In the genomic region with DNA sequence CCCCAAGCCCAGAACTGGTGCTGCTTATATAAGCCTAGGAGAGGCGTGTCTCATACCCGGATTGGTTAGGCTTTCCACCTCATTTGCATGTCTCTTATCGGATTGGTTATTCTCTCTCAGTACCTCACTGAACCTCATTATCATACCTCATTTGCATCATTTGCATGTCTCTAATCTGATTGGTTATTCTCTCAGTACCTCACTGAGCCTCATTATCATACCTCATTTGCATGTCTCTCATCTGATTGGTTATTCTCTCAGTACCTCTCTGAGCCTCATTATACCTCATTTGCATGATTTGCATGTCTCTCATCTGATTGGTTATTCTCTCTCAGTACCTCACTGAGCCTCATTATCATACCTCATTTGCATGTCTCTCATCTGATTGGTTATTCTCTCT, we compare ENCODE assay signal across 6 mouse cellular contexts. TPM values are rescaled to one million over a fixed set of nuclear protein-coding genes. Genes with fewer than 3 reads are reported as not detected.
DNase-seq lines count a peak whose midpoint lies in the region; ATAC-seq and TF ChIP-seq lines count a peak whose summit lies in the region.
"Not testable (repeated sequence)": the region's sequence is repeated elsewhere in the genome, so short reads cannot be mapped to it uniquely, and the experiment has no call there.

No protein-coding gene starts in this region.

- not testable (repeated sequence) for TF ChIP-seq EP300 in MEL (IDR thresholded peaks at IDR 0.05; ENCODE audit: low read depth in 1 of 2, low read length in 2 of 2)

- not testable (repeated sequence) for H3K9ac ChIP-seq in MEL (ENCODE audit: control insufficient read depth, low read depth, low read length, poor library complexity, severe bottlenecking); liver, embryonic 11.5 days (ENCODE audit: low read depth, low read length); liver, embryonic 15.5 days

- peak; percentile 71 for ATAC-seq in erythroblast, adult 5-6 weeks (replicated peaks; ENCODE audit: low FRiP score, poor library complexity, severe bottlenecking)
- peak; percentile 15; the same call in 1 of the 2 replicates for ATAC-seq in liver, embryonic 11.5 days (replicated peaks; ENCODE audit: low FRiP score)
- ATAC-seq in liver, embryonic 15.5 days (ENCODE audit: insufficient read depth), result peak; percentile 78
- ATAC-seq in megakaryocyte-erythroid progenitor cell, adult 5-6 weeks (replicated peaks; ENCODE audit: low FRiP score, low TSS enrichment, poor library complexity, severe bottlenecking), result peak; percentile 68

- peaks cover 8 to 12% of the 10 kb centered on the region in 2 experiments for H3K36me3 ChIP-seq in MEL (ENCODE audit: control insufficient read depth in 1 of 2, insufficient read depth in 2 of 2, low read length in 2 of 2)
- not testable (repeated sequence) for H3K36me3 ChIP-seq in liver, embryonic 11.5 days (ENCODE audit: control insufficient read depth, insufficient read depth, low read length); liver, embryonic 15.5 days (replicated peaks)

- H3K9me3 ChIP-seq in MEL (replicated peaks; ENCODE audit: insufficient read depth, low read length); liver, embryonic 11.5 days (ENCODE audit: control insufficient read depth, low read length); liver, embryonic 15.5 days (replicated peaks): not testable (repeated sequence)

- TF ChIP-seq POLR2A in MEL (IDR thresholded peaks at IDR 0.05; ENCODE audit: control insufficient read depth in 1 of 2, insufficient read depth in 1 of 2, low read depth in 1 of 2, low read length in 2 of 2, poor library complexity in 1 of 2), result peak in 1 of 2 experiments; percentile 40; a peak in 1 of 4 replicates
- TF ChIP-seq POLR2A in brain, embryonic 14.5 days (IDR thresholded peaks at IDR 0.05; ENCODE audit: borderline replicate concordance, extremely low read depth, insufficient read depth, insufficient read length, poor library complexity, severe bottlenecking), result not testable (repeated sequence)

- H3K27me3 ChIP-seq in MEL (ENCODE audit: control insufficient read depth in 1 of 2, insufficient read depth in 2 of 2, low read length in 2 of 2); liver, embryonic 11.5 days (replicated peaks; ENCODE audit: control insufficient read depth, insufficient read depth, low read length); liver, embryonic 15.5 days: not testable (repeated sequence)

- H3K4me1 ChIP-seq in MEL (ENCODE audit: control insufficient read depth in 1 of 2, insufficient read depth in 2 of 2, low read length in 2 of 2); liver, embryonic 11.5 days (replicated peaks; ENCODE audit: control insufficient read depth, insufficient read depth, low read length); liver, embryonic 15.5 days (replicated peaks): not testable (repeated sequence)

- H3K79me2 ChIP-seq in MEL (ENCODE audit: control insufficient read depth, insufficient read depth, low read length, poor library complexity), result peaks cover 64% of the 10 kb centered on the region

- TF ChIP-seq RAD21 in MEL (IDR thresholded peaks at IDR 0.05; ENCODE audit: low read depth, low read length), result not testable (repeated sequence)

- not testable (repeated sequence) for H3K4me2 ChIP-seq in liver, embryonic 11.5 days; liver, embryonic 15.5 days

- peak; percentile 82 for DNase-seq in MEL (ENCODE audit: low read depth, low spot score)
- DNase-seq in brain, embryonic 14.5 days (ENCODE audit: low read depth), result peak; percentile 26
- not testable (repeated sequence) for DNase-seq in liver, embryonic 11.5 days (ENCODE audit: low spot score)

- WGBS in liver, embryonic 11.5 days, result 86% methylated on average over 3 of the region's 3 CpGs
- WGBS in liver, embryonic 15.5 days (ENCODE audit: insufficient replicate concordance), result 86% methylated on average over 3 of the region's 3 CpGs

- not testable (repeated sequence) for H3K4me3 ChIP-seq in MEL (ENCODE audit: control insufficient read depth in 1 of 2, insufficient read depth in 1 of 2, low read depth in 2 of 2, low read length in 2 of 2); liver, embryonic 11.5 days (ENCODE audit: low read depth, low read length); liver, embryonic 15.5 days (replicated peaks)

- H3K27ac ChIP-seq in MEL (ENCODE audit: control insufficient read depth, low read depth, low read length); liver, embryonic 11.5 days (ENCODE audit: low read depth, low read length): not testable (repeated sequence)
- H3K27ac ChIP-seq in liver, embryonic 15.5 days (replicated peaks), result 0 out of 2 replicates have a peak overlapping the region, but pooled peaks have one; percentile 24

- TF ChIP-seq CTCF in MEL (IDR thresholded peaks at IDR 0.05 in 2 of 3, conservative IDR thresholded peaks at IDR 0.05 in 1 of 3; ENCODE audit: control insufficient read depth in 1 of 3, insufficient read depth in 1 of 3, low read depth in 2 of 3, low read length in 3 of 3, poor library complexity in 1 of 3, severe bottlenecking in 1 of 3); brain, embryonic 14.5 days (IDR thresholded peaks at IDR 0.05; ENCODE audit: borderline replicate concordance, extremely low read depth, insufficient read depth, insufficient read length): not testable (repeated sequence)

TF ChIP-seq in MEL, 35 proteins besides CTCF, POLR2A, EP300 and RAD21:
- TF ChIP-seq TBP (IDR thresholded peaks at IDR 0.05; ENCODE audit: low read depth, low read length) (peak; percentile 85), MYB (IDR thresholded peaks at IDR 0.05; ENCODE audit: low read depth, low read length) (0 out of 2 replicates have a peak, but pooled peaks have one; percentile 16), POLR2AphosphoS2 (IDR thresholded peaks at IDR 0.05; ENCODE audit: low read length) (peak; percentile 58; the same call in 1 of the 2 replicates)

RNA-seq across cellular contexts. Expression of a gene that starts 8.7 kb away (rescaled TPM):
- total RNA-seq in MEL (2012; rRNA removed), result 45.6 and 46.5 TPM in 2 replicates
- 10 to 100 TPM in 1 of 2 experiments, not detected in 1; 32.3 TPM for polyA plus RNA-seq in MEL (2012; ENCODE audit: insufficient read depth in 1 of 2, insufficient read length in 2 of 2, low read depth in 1 of 2, low replicate concordance in 2 of 2, missing spikeins in 1 of 2)
- 9.9 and 10.2 TPM in 2 replicates for polyA plus RNA-seq in brain, embryonic 14.5 days (2012; rRNA removed)
- total RNA-seq in erythroblast, adult 5-6 weeks (2015; ENCODE audit: low replicate concordance), result 13.1 and 15.7 TPM in 2 replicates
- 26.1 and 51.7 TPM in 2 replicates for total RNA-seq in erythroblast, adult 5-6 weeks (2017; ENCODE audit: low replicate concordance)
- 40.0 and 44.4 TPM in 2 replicates for polyA plus RNA-seq in liver, embryonic 11.5 days (2014; fragmentation: Nextera tagmentation; extraction: Ambion mirVana)
- 11.8 and 11.9 TPM in 2 replicates for polyA plus RNA-seq in liver, embryonic 15.5 days (2015; fragmentation: Nextera tagmentation; extraction: Ambion mirVana)
- 48.5 and 56.7 TPM in 2 replicates for total RNA-seq in megakaryocyte-erythroid progenitor cell, adult 5-6 weeks (2014; fragmentation: Nextera tagmentation)
- total RNA-seq in megakaryocyte-erythroid progenitor cell, adult 5-6 weeks (2017), result 61.1 and 69.0 TPM in 2 replicates

Comparison
In these comparisons a context has a peak if more than half of its experiments do, and no peak if none do; other contexts are left out.
1. ATAC-seq: peak in every context shown above with its lines; median percentile 78 in liver, embryonic 15.5 days; 71 in erythroblast, adult 5-6 weeks; 68 in megakaryocyte-erythroid progenitor cell, adult 5-6 weeks; 15 in liver, embryonic 11.5 days.